Mouse (Mus musculus) mouse embryonic stem cell (cell line): Measurements from ENCODE around the gene Rgs2.

Experiments
- in situ Hi-C, 2 experiments: fragments of 300-500 bp; cut with MboI; formaldehyde crosslinking; loops; 1 replicate in 1 of 2; 3 replicates in 1 of 2; pipeline ENCODE4 v1.14.3; 2019 to 2020; ENCODE audit warnings: low sequenced_read_pairs in 2 of 2, low pct_unique_long_range_greater_than_20kb in 1 of 2, mixed read lengths in 1 of 2; ENCODE audit not compliant: unreplicated experiment in 1 of 2

The Rgs2 gene

DNA sequence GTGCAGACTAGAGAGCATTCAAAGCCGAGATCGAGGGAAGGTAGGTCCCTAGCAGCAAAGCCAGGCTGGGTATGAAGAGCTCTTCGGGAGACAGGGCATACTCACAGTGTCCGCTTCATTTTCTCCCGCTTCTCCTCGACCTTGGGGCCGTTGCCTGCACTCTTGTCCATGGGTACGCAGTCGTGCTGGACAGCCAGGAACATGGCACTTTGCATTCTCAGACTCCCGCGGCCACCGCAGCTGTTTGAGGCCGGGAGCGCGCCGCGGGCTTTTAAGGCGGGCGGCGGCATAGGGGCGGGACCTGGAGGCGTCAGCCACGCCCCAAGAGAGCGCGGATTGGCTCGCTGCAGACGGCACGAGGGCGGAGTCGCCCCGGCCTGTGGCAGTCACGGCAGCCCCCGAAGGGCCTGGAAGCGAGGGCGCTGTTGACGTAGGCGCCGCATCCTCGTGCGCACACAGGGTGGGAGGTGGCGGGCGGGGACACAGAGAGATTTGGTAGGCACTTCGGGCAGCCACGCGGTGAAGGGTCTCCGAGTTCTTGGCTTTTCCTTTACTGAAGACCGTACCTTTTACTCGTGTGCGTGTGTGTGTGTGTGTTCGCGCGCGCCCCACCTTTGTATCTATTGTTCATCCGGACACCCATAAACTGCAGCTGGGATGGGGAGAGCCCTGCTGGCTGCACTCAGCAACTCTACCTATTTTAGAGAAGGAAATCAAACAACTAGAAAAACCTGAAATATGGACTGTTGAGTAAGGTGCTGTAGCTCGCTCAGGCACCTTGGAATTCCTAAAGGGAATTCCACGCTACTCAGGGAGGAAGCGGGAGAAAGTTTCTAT is at the start of gene Rgs2:
Gene Rgs2, minus strand, starts transcription at position 258 of the 837 bp plus-strand sequence.
- in situ Hi-C loops, result loop anchor here (10.0 to 25.0 kb wide), 2 partner anchors 189 to 192 kb away; no protein-coding TSS in a partner anchor

DNA sequence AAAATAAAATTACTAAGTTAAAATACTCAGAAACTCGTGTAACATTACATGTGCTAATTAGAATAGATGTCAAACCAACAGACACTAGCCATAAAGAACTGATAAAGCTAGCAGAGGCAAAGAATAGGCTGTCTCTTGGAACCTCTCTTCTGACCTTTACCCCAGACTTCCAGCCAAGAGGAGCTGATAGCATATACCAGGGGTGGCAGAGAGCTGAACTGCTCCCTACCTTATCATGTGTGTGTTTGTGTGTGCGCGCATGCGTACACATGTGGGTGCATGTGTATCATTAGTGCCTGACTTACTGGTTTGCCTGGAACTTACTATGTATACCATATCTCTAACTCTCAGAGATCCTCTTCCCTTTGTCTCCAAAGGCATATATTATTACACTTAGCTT is 49.4 kb upstream of the Rgs2 start:
- in situ Hi-C loops, result no loop called here

DNA sequence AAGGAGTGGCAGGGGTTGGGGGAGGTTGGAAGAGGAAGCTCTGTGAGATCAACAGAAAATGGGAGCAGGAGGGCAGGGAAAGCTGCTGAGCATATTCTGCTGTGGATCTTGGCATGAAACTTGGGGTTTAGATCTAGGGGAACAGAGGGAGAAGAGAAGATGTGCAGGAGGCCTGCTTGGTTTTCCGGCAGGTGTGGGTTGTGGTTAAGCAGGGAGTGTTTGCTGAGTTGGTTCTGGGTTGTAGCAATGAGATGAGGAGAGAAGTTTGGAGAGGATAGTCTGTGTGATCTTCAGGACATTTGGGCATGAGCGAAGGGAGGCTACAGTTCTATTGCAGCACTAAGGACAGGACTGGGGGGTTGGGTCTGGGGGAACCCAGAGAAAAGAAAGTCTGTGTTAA is 37.9 kb upstream of the Rgs2 start:
- in situ Hi-C loops, result no loop called here

DNA sequence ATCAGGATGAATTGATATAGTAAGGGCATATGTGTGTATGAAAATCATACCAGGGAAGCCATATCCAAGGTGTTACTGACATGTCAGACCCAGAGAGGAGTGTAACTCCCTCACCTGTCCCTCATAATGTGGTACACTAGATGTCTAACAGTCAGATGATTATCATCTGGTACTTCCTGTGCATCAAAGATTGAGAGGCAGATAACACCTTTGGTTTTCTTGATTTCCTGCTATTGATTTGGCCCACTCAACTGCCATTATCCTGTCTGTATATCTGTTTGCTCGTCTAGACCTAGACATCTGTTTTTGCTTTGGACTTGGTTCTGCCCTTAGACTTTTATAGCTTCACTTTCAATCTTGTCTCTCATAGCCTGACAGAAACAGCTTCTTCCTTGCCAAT is 29.5 kb upstream of the Rgs2 start:
- in situ Hi-C loops, result no loop called here

DNA sequence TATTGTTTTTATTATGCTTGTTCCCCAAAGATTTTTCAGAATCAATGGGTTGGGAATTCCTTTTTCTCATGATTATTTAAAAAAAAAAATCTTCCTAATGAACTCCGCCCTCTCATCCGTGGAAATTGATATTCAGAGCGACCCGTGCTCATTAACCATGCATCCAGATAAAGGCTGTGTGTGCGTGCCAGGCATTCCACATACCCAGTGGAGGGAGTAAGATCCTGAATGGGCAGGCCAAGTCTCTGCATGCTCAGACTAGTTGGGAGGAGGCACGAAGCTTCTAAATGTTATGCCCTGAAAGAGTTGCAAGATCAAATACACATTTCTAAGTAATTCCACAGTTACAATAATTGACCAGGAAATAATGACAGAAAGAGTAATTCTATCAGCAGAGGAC is 26.5 kb upstream of the Rgs2 start:
- in situ Hi-C loops, result no loop called here

DNA sequence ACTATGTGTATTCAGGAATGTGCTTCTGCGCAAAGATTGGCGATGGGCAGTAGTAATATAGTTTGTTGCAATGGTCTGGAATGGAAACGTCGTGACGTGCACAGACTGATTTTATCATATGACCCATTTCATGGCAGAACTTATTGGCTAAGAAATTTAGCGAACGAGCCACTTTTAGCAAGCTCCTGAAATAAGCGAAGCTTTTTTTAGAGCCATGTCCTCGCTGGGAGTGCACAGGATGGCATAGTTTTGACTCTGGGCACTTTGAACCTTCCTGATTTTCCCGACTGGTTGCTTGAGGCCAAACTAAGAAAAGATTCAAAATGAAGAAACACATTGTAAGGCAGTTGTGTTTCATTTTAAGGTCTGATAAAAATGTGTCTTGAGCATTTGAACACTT is 25.7 kb upstream of the Rgs2 start:
- in situ Hi-C loops, result no loop called here

DNA sequence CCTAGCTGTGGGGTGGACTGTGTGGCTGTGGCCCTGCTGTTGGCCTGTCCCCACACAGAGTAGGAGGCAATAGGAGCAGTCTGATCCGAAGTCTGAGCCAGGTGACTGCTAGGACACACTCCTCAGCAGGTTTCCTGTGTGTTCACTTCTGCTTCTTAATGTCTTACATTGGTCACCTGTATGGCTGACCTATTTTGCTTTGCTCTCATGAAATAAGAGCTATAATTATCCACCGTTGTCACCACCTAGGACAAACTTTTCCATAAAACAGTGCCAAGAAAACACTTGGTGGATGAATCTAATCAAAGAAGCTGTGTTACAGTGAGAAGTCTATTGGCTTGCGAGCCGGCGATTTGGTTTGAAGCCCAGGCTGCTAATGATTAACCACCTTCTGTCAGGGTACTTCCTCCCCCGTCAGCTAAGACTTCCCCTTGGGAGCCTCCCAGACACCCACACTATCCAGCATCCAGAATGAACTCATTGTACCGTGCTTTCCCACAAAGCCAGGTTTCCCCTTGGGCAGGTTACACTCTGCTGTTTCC is 14.5 kb upstream of the Rgs2 start:
- in situ Hi-C loops, result loop anchor here in 1 of 2 experiments (25.0 kb wide), 1 partner anchor 206 kb away; no protein-coding TSS in a partner anchor

DNA sequence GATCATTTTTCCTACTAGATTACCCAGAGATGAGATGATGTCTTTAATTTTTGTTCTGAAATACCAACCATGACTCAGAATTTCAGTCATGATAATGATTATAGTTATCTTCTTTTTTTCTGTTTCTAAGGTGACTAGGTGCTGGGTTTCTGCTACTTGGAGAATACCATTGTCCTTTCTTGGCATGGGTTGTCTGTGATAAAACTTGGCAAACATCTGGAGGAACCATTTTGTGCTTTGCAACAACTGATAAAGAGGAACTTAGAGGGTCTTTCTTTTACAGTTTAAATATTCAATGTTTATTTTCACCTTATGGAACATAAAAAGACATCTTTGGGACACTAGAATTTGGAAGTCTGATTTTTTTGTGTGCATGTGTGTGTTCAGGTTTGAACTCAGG is 10.0 kb upstream of the Rgs2 start:
- in situ Hi-C loops, result loop anchor here in 1 of 2 experiments (25.0 kb wide), 1 partner anchor 202 kb away; no protein-coding TSS in a partner anchor

DNA sequence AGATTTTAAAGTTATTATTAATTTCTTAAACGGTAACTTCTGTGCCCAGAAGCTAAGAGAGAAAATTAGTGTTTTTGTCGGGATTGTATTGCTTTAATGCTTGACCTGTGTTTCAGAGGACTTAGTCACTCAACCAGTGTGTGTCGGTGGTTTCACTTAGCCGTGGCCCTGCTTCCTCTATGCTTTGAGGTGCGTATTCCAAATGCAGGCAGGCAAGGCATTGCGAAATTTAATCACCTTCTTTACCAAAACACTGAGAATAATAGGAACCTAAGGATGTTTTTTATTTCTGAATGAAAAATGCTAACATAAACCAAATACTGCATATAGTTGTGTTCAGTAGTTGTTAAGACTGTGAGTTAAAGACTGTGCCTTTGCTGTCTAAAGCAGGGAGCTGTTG is 3.4 kb upstream of the Rgs2 start:
- in situ Hi-C loops, result loop anchor here (10.0 to 25.0 kb wide), 2 partner anchors 193 to 195 kb away; no protein-coding TSS in a partner anchor

DNA sequence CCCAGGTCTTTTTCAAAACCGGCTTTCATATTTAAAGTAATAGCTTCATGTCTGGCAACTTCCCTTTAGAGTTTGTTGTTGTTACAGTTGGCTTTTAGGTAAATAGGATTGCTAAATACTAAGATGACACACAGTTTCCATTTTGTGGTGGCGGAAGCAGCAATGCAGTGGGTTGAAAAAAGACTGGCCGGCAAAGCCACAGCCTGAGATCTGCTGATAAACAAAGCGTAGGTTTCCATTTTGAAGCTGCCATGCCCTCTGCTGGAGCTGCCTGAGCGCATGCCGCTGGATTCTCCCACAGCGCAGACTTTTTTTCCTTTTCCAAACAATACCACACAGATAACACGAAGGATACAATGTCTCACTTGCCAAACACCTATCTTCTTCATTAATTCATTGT is 2.6 kb upstream of the Rgs2 start:
- in situ Hi-C loops, result loop anchor here (10.0 to 25.0 kb wide), 2 partner anchors 192 to 194 kb away; no protein-coding TSS in a partner anchor

DNA sequence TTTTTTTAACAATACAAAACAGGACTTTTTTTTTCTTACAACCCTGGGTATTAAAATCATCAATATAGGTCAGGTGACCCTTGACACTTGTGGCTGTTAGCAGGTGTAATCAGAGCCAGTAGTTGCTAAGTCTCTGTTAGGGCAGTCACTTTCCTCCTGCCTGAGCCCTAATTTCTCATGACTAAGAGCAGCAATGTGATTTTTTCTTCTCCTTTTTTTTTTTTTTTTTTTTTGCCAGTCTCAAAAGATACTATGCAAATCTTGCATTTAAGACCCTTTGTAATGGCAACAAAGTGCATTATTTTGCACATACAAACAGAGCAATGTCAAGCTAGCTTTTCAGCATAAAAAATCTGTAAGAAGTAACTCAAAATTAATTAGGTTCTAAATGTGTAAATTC is 1.7 kb upstream of the Rgs2 start:
- in situ Hi-C loops, result loop anchor here (10.0 to 25.0 kb wide), 2 partner anchors 191 to 193 kb away; no protein-coding TSS in a partner anchor

DNA sequence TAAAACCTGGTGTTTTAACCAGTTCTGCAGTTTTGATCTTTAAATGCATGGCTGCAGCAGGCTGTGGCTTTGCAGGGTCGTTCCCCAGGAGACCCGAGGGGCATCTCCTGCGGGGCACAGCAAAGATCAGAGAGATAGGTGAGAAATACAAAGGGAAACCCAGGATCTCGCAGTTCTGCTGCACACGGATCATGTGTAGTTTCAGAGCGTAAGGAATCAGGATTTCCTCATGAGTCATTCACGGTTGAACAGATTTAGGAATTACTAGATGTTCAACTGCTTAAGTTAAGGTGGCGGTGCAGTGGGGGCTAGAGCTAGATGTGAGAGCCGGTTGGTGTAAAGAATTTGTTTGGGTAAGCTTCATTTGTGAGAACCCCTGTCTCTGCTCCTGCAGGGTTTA is 780 bp upstream of the Rgs2 start:
- in situ Hi-C loops, result loop anchor here (10.0 to 25.0 kb wide), 2 partner anchors 190 to 192 kb away; no protein-coding TSS in a partner anchor

DNA sequence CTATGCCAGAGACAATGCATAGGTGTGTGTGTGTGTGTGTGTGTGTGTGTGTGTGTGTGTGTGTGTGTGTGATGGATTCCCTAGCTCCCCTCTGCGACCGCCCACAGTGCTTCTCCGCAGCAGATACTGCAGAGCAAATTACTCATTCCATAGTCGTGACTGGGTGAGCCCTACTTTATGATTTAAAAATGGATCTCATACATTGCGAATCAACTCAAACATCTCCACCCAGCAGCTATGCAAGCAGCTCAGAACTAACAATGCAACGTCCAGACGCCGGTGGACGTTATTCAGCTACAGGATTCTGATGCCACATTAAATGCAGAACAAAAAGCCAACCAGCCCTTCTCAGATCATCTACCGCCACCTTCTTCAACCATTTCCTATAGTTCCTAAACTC is 545 bp downstream of the Rgs2 start:
- in situ Hi-C loops, result loop anchor here (10.0 to 25.0 kb wide), 2 partner anchors 189 to 191 kb away; no protein-coding TSS in a partner anchor

DNA sequence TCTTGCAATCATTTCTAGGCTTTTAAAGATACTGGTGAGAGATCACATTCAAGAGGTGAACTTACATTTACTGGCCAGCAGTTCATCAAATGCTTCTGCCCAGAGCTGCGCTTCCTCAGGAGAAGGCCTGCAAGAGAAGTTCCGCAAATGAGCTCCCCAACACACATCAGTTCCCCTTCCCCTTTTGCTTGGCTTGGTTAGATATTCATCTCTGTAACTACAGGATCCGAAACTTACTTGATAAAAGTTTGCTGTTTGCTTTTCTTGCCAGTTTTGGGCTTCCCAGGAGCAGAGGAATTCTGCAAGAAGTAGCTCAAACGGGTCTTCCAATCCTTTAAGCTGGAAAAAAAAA is 1.3 kb downstream of the Rgs2 start:
- in situ Hi-C loops, result loop anchor here (10.0 to 25.0 kb wide), 2 partner anchors 188 to 190 kb away; no protein-coding TSS in a partner anchor

DNA sequence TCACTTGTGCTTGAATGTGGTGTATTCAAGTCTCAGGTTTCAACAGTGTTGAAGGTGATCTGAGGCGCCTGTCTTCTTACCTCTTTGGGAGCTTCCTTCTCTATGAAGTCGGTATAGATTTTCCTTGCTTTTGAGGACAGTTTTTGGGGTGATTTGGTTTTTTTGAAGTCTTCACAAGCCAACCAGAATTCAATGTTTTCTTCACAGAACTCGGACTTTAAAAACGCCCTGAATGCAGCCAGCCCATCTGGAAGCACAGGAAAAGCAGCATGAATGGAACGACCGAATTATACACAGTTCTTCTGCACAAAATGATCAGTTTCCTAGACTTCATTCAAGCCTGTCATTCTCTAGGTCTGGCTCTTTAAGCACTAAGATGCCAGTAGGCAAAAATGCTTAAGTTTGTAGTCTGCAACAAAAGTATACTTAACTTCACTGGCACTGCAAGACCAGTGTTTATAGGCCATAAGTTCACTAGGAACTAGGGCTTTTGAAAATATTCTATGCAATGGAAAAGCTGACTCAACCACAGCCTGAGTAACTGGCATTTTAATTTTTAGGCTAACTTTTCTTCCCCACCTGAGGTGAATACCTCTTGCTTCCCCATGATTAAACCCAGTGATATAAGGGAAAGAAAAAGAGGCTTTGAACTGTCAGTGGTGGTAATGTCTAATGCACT is 1.8 kb downstream of the Rgs2 start:
- in situ Hi-C loops, result loop anchor here (10.0 to 25.0 kb wide), 2 partner anchors 187 to 190 kb away; no protein-coding TSS in a partner anchor

DNA sequence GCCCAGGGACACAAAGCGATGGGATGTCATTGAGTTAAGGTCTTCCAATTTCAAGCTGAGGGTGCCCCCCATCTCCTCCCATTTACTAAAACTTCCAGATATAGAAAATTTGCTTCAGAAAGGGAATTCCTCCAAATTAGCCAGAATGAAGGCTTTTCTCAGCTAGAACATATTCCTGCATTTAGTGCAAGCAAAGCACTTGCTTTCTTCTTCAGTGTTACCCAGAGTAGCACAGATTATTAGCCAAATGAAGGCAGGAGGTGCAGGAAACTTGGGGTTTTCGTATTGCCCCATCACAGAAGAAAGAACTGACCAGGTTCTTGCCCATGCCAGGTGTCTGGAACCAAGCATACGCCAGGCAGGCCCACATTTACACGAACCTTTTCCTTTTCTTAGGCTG is 3.7 kb downstream of the Rgs2 start:
- in situ Hi-C loops, result loop anchor here (10.0 to 25.0 kb wide), 2 partner anchors 185 to 188 kb away; no protein-coding TSS in a partner anchor

DNA sequence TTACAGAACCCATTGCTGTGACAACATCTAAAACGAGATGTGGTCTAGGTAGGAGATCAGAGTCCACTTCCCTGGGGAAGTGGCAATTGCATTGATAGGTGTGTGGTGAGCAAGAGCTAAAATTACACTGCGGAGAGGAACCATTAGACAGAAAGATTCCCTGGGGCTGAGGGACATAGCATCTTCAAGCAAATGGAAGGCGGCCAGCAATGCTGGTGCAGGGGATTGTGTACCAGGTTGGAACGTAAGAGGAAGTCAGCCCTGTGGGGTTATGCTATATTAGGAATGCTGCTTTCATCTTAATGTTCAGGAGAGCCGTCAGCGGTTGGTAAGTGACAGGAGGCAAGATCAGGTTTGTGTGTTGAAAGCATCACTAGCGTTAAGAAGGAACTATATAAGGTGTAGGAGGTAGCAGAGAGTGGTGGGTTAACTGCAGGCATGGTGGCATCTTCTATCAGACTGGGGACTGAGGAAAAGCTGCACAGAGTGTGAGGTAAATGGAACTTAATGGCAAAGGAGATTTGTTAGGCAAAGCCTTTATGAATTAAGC is 4.5 kb downstream of the Rgs2 start:
- in situ Hi-C loops, result no loop called here

DNA sequence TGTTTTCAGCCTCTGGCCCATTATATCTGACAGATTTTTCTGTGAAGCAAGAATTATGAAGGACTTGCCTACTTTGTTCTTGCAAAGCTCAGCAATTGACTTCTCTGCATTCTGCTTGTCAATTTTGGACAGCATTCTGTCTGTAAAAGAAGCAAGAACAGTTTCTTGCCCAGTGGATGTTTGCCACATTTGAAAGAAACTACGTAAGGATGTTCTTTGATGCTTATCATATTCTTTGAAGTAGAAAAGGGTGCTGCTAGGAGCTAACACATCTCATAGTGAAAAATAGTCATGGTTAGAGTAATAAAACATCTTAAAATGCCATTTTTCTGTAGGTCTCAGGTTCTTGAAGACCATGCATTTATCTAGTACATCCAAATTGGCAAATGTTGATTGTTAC is 10.9 kb downstream of the Rgs2 start:
- in situ Hi-C loops, result no loop called here

DNA sequence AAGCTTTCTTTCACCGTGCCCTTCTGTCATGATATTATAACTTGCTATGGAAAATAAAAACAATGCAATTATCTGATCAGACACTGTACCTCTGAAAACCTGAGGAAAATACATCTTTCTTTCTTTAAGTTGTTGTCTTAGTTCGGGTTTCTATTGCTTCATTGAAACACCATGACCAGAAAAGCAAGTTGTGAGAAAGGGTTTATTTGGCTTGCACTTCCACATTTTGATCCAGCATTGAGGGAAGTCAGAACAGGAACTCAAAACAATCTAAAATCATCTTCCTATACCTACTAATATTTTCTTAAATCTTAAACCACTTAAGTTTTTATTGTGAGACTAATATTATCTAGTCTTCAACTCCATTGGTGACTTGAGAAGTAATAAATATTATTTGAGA is 11.4 kb downstream of the Rgs2 start:
- in situ Hi-C loops, result no loop called here
